Mouse (Mus musculus): ENCODE measurements around the gene Olfr544.
"Not testable (repeated sequence)": the region's sequence is repeated elsewhere in the genome, so short reads cannot be mapped to it uniquely, and the experiment has no call there.

The Olfr544 gene

DNA sequence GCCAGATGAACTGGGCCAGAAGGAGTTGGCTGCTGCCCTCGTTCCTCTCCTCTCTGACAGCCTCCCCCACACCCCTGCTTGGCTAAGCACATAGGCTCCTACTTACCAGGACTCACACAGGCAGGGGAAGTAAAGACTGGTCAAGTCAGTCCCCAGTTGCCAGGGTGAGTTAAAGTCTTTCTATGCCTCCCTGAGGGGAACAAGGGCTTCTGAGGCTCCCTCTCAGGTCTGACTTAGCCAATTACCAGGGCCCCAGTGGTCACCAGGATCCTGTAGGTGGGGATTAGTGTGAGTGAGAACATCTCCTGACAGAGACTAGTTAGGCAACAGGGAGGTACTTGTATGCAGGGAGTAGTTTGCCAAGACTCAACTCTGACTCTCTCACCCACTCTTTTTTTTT is at the start of gene Olfr544:
Olfr544 (minus strand) TSS at position 153 of the 400 bp plus-strand sequence.
- DNase-seq (ENCODE audit: low spot score in 2 of 2) = no peak

DNA sequence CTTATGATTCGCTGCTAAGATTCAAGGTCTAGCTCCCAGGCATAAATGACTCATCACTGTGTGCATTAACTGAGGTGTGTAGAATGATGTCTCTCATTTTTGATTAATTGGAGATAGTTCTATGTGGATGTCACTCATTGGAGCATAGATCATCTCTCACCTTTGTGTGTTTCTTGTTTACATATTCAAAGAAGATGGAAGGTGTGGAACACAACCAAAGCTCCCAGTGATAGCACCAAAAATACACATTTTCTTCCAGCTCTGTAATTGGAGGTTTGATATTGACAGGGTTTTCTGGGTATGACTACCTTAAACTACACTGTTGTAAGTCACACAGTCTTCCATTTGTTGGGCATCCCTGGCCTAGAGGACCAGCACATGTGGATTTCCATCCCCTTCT is 46.3 kb upstream of the Olfr544 start, which contains the start of gene Olfr547:
Olfr547 (plus strand) TSS at position 301 of the 400 bp plus-strand sequence.
- no peak for DNase-seq (ENCODE audit: low spot score in 2 of 2)

DNA sequence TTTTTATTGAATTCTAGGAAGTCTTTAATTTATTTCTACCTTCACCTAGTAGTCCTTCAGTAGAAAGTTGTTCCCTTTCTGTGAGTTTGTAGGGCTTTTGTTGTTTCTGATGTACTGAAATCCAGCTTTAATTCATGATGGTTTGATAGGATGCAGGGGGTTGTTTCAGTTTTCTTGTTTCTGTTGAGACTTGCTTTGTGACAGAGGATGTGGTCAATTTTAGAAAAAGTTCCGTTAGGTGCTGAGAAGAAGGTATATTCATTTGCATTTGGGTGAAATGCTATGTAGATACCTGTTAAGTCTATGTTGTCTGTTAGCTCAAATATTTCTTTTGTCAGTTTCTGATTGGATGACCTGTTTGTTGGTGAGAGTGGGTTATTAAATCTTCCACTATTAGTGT is 40.9 kb upstream of the Olfr544 start:
- DNase-seq (ENCODE audit: low spot score in 2 of 2) = no peak

DNA sequence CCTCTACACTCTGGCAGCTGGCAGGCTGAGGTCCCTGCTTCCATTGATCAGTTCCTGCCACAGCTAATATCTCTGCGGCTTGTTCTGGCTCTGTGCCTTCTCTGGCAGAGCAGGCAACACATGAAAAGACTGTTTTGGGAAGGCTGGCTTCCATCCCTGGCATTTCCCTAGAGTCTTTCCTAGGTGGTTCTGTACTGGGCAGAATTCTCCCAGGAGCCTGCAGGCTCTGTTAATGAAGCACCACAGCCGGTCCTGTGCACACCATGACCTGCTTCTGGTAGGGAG is 28.9 kb upstream of the Olfr544 start:
- no peak for DNase-seq (ENCODE audit: low spot score in 2 of 2)

DNA sequence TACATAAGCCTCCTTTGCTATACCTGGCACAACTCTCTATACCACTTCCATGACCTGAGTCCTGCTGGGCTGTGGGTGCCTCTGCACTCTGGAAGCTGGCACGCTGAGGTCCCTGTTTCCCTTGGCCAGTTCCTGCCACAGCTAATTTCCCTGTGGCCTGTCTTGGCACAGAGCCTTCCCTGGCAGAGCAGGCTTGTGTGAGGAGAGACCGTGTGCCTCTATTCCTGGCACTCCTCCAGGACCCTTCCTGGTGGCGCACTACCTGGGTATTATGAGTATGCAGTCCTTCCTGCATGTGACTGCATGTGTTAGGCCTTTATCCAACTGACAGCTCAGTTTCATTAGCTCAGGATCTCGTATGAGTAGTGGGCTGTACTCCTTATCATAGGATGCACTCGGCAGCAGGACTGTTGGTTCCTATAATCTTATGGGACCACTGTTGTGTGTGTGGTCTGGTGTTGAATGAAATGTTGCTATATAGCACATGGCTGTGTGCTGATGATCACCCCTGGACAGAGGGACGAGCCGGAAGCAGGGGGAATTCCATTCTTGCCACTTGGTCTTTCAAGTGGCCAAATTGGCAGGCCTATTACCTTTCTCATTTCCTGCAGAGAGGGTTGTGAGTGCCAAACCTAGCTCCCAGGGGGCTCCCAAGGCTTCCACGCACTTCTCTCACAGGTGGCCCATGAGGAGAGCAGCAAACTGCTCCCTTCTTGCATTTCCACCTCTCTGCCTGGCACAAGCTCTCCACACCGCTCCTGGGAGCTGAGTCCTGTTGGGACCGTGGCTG is 28.3 kb upstream of the Olfr544 start:
- no peak for DNase-seq (ENCODE audit: low spot score in 2 of 2)

DNA sequence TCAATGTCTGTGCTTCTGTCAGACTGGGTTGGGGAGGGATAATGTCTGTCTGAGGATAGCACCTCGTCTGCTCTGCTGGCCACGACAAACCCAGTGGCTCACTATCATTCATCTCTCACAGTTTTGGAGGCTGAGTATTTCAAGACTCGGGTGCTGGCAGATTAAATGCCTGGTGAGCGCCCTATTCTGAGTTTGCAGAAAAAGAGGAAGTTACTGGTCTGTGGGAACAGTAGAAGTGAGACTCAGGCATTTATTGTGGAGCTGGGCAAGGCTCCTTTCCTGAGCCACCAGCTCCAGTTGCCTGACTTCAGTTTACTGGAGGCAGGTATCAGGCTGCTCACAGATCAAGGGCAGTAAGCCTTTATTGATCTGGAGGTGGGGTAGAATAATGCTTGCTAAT is 26.0 kb upstream of the Olfr544 start:
- DNase-seq (ENCODE audit: low spot score in 2 of 2) = no peak

DNA sequence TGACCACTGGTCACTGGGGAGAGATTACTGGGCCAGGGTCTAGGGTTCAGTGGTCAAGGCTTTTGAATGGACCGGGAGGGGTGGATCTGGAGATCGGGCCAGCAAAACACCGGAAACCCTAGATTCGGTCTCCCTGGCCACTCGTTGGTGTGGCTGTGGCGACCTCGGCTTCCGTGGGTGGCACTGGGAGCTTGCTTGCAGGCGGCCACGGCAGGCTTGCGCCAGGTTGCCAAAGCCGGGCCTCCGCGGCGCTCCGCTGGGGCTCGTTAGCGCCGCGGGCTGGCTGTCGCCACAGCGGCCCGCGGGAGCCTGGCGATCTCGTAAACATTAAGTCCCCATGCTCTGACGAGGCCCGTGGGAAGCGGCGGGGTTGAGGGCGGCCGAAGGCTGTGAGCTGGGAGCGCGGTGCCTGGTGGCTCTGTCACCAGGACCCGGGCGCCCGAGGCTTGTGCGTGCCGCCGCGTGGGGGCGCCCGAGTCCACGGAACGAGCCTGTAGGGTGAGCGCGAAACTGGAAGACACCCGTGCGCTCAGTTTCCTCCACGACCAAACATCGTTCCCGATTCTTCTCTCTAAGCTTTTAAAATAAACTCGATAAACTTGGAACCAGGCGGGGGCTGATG is 24.8 kb upstream of the Olfr544 start:
- DNase-seq (ENCODE audit: low spot score in 2 of 2) = peak; percentile 75 to 86

DNA sequence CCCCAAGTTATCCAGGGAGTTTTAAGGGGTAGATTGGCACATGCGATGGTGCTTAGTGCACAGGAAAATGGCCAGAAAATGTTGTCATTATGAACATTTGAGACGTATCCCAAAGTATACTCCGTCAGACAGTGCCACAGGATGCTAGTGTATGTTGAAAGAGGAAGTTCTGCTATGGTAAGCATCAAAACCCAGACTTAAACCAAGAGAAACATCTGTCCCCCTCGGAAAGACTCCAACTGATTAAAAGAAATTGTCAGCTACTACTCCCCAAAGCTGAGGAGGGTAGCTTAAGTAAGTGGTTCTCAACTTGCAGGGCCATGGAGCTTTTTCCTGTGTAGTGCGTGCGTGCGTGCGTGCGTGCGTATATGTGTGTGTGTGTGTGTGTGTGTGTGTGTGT is 23.8 kb upstream of the Olfr544 start:
- no peak for DNase-seq (ENCODE audit: low spot score in 2 of 2)

DNA sequence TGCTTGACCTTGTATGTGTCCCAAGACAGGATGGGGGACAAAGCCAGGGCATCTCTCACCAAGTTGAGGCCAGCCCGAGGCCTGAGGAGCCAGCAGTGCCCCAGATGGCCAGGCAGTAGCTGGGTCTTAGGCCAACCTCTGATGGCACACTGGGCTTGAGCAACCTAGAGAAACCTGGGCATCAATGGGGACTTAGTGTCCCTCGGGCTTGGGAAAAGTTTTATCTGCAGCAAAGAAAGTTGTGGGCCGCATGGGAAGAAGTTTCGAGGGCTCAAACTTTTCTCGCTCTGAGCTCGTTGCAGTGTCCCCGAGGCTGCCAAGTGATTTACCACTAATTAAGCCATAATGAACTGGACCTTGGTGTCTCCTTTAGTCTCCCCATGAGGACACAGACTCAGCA is 21.6 kb upstream of the Olfr544 start:
- DNase-seq (ENCODE audit: low spot score in 2 of 2) = no peak

DNA sequence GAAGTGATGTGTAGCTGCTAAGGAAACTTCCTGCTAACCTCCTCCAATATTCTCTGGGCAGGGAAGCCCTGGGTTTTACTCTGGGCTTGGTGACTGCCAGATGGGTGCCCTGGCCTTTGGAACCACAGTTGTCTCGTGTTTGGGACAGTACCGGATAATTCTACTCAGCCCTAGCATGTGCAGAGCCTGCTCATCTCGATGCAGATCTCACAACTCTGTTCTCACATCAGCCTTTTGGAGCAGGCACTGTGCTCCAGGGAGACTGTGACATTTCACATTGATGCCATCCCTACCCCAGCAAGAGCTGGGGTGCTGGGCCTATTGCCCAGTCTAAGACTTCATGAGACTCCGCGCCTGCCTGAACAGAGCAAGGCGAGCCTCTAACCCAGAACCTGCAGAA is 20.6 kb upstream of the Olfr544 start:
- no peak for DNase-seq (ENCODE audit: low spot score in 2 of 2)

DNA sequence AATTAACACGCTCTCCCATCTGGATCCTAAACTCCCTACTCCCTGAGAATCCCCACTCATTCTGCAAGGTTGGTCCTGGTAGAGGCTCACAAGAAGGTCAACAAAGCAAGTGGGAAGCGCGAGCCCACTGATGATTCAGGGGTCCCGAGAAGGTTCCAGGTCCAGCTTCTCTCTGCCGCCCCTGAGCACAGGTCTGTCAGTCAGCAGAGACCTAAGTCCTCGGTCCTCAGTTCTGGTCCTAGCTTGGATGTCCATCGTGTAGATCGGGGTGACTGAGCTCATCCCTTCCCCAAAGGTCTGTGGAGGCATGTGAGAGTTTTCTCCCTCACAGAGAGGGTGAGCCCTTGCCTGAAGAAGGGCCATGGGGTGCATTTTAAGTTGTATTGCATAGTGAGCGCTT is 20.0 kb upstream of the Olfr544 start:
- no peak for DNase-seq (ENCODE audit: low spot score in 2 of 2)

DNA sequence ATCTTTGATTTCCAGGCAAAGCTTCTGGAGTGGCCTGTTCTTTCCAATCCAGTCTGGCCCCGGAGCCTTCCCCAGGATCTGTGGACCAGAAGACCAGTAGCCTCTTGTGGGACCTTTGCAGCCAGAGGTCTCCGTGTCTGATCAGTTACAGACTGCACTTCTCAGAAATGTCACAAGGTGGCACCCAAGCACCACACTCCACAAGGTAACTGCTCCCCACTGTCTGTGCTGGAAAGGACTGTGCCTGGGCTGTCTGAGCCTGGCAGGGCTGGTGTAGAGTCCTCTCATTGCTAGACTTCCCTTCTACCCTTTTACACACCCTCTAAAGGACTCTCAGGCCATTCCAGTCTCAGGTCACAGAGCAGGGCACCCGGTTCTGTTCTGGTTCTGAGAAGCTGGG is 18.7 kb upstream of the Olfr544 start:
- peak; percentile 56 to 62 for DNase-seq (ENCODE audit: low spot score in 2 of 2)

DNA sequence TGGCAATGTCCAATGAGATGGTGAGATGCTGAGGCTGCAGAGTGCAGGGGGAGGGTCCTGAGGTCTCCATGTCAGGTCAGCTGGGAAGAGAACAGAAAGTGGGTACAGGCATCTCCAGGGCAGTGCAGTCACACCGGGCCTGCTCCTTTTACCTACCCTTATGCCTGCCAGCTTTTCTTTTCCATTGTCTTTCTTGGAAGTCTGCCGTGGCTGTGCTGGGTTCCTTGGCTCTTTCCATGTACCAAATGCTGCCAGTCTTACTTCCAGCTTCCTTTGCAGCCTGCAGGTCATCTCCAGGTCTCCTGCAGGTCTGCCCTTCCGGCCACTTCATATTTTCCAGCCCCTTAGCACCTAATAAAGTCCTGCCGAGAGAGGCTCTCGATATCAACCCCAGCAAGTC is 13.9 kb upstream of the Olfr544 start:
- DNase-seq (ENCODE audit: low spot score in 2 of 2) = no peak

DNA sequence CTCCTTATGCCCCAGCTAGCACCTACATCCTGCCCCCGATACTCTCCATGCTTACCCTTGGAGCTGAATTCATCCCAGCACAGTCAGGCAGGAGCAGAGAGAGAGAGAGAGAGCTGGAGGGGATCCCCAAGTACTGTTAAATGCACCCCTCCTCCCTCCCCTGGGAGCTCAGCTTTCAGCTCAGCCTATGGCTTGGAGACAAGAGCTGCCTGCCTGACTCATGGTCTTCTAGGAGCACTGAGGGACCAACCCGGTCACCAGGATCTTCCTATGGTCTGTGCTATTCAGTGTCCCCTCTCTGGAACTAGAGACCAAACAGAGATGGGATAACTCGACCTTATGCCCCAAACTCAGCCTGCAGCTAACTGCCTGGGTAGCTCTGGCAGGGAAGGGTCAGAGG is 11.4 kb upstream of the Olfr544 start, which contains the start of gene Olfr545:
Olfr545 (minus strand) TSS at position 101 of the 400 bp plus-strand sequence.
- no peak for DNase-seq (ENCODE audit: low spot score in 2 of 2)

DNA sequence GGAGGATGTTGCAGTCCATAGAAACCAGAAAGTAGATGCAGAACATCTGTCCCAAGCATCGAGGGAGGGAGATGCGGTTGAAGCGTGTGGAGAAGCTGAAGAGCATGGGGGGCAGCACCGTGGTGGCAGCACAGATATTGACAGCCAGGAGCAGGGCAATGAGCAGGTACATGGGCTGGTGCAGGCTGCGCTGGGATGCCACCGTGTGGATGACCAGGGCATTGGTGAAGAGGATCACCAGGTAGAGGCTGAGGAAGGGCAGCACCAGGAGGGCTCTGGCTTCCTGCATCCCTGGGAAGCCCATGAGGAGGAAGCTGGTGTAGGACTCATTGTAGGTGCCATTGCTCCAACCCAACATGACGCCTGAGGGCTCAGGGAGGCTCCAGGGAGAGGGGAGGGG is 6.3 kb upstream of the Olfr544 start:
- not testable (repeated sequence) for DNase-seq (ENCODE audit: low spot score in 2 of 2)

DNA sequence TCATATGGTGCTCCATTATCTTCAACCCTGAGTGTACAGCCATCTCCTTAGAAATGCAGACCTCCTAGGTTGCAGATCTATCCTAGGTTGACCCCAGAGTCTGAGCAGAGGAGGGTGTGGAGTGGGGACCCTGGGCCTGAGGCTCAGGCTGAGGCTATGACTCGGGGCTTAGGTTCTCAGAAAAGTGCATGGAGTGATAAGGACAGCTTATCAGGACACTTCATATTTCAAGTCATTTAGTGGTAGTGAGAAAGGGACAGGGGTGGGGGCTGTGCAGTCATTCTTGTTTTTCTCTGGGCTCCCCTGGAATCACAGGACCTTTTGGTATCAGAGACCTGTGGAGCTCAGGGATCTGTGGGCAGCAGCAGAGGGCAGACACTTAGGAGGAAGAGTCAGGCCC is 2.0 kb downstream of the Olfr544 start:
- DNase-seq (ENCODE audit: low spot score in 2 of 2) = no peak

DNA sequence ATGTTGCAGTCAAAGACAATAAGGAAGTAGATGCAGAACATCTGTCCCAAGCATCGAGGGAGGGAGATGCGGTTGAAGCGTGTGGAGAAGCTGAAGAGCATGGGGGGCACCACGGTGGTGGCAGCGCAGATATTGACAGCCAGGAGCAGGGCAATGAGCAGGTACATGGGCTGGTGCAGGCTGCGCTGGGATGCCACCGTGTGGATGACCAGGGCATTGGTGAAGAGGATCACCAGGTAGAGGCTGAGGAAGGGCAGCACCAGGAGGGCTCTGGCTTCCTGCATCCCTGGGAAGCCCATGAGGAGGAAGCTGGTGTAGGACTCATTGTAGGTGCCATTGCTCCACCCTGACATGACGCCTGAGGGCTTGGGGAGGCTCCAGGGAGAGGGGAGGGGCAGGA is 3.3 kb downstream of the Olfr544 start:
- DNase-seq (ENCODE audit: low spot score in 2 of 2) = not testable (repeated sequence)

DNA sequence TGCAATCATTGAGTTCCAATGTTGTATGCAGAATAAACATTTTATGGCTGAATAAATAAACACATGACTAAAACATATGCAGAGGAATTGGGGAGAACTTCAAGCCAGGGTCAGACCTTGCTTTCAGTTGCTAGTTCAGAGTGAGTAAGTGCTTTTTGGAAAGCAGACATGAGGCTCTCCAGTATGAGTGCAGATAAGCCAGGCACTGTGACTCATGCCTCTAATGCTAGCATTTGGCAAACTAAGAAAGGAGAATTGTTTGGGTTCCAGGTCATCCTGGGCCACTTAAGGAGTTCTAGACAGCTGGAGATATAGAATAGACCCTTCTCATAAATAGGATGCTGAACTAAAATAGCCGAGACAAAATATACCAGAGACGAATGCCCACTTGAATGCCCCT is 4.4 kb downstream of the Olfr544 start:
- no peak for DNase-seq (ENCODE audit: low spot score in 2 of 2)

DNA sequence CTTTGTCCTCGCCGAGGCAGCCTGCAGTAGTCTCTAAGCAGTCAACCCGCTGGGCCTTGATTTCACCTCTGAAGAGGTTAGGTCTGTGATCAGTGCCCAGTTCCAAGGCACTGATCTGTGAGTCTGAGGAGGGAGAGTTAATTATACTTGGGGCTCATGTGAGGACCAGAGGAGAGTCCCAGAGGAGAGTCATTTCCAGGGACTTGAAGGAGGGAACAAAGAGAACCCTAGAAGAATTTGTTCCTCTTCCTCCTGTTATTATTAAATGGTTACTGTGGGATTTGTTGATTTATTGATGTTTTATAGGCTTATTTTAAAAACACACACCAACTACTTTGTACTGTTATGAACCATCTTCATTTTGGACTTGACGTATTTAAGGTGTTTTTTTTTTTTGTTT is 6.5 kb downstream of the Olfr544 start, which contains the start of gene Olfr543:
Olfr543 (minus strand) TSS at position 101 of the 400 bp plus-strand sequence.
- DNase-seq (ENCODE audit: low spot score in 2 of 2) = no peak

DNA sequence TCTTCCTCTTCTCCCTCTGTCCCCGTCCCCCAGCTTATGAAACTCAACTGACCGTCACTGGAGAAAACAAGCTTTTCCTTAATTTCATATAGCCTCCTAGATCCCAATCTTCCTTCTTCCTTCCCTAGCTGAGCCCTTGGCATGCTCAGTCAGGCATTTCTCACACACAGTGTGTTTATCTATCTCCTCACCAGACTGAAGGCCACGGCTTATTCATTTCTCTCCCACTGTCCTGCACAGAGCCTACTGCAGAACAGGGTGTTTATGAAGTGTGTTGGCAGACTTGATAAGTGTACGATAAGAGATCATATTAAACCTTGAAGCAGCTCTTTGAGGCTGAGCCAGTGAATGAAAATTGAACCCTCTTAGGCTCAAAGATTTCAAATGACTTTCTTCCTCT is 7.3 kb downstream of the Olfr544 start:
- DNase-seq (ENCODE audit: low spot score in 2 of 2) = no peak

DNA sequence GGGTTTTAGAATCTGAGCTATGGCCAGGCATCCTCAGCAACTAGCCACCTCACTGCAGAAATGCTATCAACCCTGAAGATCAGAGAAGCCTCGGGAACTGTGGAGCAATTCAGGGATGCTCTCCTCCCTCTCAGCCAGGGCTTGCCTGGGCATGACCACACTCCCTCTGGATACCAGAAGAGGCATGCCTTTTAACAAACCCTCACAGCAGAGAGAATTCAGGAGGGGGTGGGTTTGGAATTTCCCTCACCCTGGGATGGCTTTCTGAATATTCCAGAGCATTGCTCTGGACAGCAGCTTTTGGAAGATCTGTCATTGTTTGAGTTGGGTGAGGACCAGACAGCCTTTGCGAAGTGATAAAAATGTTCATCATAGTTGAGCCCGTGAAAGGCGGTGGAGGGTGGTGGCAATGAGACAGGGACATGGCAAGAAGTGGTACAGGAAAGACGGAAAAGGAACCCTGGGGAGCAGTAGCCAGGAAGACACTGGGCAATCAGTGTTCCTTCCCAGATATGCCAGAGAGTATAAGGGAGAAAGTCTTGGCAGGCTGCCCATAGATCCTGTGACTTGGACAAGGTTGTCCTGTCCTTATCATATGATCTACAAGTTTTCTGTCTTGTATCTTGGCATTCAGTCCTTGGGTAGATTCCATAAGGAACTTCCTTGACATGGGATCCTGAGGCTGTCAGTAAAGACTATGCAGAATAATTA is 8.6 kb downstream of the Olfr544 start:
- DNase-seq (ENCODE audit: low spot score in 2 of 2) = no peak

DNA sequence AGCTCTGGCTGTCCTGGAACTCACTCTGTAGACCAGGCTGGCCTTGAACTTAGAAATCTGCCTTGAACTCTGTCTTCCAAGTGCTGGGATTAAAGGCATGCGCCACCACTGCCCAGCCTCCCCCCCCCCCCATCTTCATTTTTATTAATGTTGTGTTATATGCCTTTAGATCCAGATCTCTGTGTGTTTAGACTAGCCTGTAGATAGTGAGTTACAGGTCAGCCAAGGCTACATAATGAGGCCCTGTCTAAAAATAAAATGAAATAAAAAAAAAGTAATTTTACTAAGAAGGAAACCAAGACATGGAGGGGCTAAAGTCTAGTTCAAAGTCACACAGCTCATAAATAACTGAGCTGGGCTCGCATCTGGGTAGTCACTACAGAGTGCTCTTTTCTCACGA is 9.2 kb downstream of the Olfr544 start:
- no peak for DNase-seq (ENCODE audit: low spot score in 2 of 2)

DNA sequence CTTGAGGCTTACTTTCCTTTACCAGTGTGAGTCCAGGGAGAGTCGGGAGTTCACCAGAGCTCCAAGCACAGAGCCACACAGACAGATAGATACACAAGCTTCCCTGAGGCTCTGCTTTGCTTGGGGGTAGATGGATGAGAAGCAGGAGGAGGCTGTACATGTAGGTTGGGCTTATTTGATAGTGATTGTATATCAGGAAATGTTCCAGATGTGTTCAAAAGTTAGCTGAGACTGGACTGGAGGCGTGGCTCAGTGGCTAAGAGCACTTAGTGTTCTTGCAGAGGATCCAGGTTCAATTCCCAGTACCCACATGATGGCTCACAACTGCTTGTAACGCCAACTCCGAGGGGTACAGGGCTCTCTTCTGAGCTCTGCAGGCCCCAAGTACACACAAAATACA is 9.7 kb downstream of the Olfr544 start:
- DNase-seq (ENCODE audit: low spot score in 2 of 2) = no peak

Measured in urinary bladder, adult 18-20 months (tissue).